Mouse (Mus musculus) skeletal muscle tissue, adult 2 months (tissue): ENCODE data around the gene Clcn1.

ENCODE experiments used
- DNase-seq: peaks from one replicate; pipeline ENCODE4 v3.0.0-alpha.2; 2012; ENCODE audit warnings: low read depth, low spot score

Clcn1 gene

DNA sequence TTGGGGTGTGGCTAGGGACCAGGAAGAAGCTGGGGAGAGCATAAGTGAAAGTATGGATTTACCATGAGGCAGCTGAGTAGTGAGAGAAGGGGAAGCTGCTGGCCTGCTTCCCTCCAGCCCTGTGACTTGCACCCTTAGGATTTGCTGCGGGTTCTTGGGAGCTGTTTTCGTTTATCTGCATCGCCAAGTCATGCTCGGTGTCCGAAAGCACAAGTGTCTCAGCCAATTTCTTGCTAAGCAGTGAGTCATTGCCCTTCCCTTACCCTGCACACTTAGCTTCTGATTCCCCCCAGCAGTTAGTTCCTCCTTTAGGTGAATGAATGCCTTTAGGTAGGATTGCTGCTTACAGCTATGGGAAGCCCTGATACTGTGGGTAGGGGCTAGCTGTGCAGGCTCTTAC, 12.9 kb downstream of the Clcn1 start:
- DNase-seq = no peak

DNA sequence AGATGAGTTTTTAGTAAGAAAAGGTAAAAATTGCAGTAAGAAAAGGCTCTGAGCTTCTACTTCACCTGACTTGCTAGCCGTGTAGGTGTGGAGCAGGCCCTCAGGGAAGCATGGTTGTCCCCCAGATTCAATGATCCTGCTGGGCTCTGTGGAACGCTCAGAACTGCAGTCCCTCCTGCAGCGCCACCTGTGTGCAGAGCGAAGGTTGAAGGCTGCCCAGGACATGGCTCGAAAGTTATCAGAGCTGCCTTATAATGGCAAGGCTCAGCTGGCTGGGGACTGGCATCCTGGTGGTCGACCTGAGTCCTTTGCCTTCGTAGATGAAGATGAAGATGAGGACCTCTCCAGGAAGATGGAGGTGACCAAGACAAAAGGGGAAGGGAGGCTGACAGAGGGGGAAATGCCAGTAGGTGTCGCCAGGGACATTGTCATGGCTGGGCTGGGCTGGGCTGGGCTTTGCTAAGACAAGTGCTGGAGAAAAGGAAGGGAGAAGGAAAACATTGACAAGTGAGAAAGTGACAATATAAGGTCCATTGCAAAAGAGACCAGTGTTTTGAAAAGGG, 23.4 kb downstream of the Clcn1 start:
- DNase-seq = no peak

DNA sequence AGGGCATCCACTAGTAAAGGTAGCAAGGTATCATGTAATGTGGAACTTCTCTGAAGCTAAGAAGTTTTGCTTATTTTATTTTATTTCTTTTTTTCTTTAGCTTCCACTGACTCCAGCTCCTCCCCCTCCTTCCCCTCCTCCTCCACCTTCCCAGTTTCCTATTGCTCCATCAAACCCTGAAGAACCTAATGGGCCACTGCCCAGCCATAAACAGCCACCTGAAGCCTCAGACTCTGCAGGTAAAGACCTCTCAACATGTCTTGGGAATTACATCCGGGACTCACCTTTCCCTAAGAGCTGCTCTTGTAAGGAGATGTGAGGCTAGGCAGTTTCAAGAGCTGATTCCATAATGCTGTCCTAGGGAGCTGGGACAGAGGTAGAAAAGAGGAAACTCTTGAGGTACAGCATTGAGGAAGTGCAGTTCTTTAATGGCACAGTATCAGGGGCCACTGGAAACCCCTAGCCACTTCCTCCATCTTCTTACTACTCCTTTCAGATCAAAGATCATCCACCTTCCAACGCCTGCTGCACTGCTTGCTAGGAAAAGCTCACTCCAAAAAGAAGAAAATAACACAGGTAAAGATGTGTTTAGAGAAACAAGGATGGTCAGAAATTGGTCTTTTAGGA, 24.1 kb downstream of the Clcn1 start:
- DNase-seq = no peak

DNA sequence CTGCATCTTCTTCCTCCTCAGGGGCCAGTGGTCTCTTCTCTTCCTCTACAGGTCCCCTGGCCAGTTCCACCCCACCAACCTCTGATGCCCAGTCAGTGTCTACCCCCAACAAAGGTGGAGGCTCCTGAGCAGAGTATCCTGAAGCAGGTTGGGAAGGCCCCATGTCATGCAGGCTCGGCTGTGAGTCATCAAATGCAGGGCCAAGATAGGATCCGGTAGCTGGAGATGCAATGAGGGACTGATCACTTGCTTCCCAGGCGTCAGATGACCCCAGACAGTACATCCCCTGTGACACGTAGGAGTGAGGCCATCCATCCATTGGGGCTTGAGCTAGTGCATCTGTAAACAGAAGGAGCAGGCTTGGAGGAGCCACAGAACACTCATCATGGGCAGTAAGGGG, 31.8 kb downstream of the Clcn1 start:
- no peak for DNase-seq

DNA sequence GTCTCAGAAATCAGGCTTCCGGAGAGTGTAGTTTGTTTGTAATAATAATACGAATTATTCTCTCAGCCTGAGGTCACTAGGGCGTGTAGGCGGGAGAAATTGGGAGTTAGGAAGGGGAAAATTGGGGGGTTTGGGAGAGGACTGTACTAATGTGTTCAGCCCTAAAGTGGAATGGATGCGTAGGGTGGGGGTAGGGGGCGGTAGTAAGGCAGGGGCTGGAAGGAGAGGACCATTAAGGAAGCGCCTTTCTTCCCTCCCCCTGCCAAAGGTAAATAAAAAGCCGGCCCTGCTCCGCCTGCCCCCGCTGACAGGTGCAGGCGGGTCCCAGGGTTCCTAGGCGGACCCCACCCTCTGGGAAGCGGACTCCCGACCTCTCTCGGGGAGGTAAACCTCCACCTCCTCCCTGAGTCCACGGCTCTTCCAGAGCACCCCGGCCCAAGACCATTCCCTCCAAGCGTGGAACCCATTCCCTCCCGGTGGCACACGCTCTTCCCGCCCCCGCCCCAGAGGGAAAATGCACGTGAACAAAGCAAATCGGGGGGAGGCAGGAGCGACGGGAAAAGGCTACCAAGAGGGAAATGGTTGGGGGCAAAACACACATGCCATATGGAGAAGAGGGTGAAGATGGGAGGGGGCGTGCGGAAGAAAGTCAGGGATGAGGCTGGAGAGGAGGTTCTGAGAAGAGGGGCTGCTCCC, 37.0 kb downstream of the Clcn1 start:
- no peak for DNase-seq

DNA sequence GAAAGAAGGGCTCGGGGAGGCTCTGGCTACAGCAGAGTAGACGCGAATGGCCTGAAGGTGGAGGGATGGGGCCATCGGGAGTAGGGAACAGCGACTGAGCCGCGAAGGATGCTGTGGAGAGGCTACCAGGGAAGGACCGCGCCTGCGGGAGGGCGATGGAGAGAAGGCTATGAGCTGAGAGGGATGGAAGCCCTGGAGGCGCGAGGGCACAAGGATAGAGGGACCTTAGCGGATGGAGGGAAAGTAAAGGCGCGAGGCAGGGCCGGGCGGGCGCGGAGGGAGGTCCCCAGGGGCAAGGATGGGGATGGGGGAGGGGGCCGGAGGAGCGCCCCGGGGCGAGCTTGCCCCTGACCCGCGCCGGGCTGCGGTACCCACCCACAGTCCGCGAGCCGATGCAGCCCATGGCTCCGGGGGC, 37.6 kb downstream of the Clcn1 start:
- DNase-seq = no peak

DNA sequence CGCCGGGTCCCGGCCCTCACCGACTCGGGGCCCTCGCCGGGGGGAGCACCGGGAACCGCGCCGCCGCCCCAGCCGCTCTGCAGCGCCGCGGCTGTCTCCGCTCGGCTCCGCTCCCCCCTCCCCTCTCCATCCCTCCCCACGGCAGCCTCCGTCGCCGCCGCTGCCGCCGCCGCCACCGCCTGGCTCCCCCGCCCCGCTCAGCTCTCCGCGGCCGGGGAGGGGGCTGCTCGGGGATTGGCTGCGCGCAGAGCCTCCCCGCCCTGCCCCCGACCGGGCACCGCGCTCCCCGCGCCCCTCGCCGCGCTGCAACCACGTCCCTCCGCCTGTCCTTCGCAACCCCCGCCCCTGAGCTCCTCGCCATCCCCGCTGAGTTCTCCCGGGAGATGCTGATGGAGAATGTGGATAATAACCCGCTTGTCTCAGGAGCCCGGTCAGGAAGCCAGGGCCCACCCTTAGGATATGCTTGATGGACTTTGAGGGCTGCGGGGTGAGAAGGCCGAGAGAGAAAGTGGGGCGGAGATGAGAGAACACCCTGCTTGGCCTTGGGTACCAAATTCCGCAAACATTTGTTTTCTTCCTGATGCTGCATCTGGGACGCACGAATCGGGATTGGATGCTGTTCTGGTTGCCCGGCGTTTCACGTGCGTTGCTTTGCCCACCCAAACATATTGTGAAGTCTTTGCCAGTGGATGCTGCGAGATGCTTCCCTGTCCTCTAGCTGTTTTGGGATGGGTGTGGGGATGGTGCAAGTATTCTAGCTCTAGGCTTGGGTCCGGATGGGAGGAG, 38.2 kb downstream of the Clcn1 start, which contains the start of gene Fam131b:
TSS of gene Fam131b (minus strand) at position 162 of the 786 bp plus-strand sequence.
- DNase-seq = no peak

DNA sequence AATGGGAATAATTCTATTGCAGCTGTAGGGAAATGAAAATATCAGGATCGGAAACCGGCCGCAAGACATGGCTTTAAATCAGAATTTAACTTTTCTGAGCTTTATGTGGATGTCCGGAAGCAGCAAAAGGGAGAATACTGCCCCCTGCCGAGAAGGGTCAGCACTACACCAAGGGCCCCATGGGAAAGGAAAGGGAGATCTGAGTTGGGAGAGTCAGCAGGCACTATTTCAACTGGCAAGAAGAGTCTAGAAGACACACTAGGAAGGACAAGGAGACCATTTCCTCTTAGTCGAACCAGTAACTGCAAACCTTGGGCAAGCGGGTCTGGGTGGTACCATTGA, 38.8 kb downstream of the Clcn1 start:
- peak; percentile 60 for DNase-seq

DNA sequence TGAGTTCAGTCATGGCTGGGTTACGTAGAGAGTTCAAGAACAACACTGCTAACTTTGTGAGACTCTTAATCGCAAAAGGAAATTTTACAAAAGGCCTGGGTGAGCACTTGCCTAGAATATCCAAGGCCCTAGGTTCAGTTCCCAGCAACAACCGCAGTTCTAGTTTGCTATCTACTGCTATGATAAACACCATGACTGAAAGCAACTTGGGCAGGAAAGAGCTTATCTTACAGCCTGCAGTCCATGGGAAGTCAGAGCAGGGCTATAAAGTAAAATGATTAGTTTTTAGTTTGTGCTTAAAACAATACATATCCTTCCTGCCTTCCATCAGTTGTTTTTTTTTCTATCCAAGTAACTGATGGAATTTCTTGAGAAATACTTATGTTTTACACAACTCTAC, 40.0 kb downstream of the Clcn1 start:
- DNase-seq = no peak

DNA sequence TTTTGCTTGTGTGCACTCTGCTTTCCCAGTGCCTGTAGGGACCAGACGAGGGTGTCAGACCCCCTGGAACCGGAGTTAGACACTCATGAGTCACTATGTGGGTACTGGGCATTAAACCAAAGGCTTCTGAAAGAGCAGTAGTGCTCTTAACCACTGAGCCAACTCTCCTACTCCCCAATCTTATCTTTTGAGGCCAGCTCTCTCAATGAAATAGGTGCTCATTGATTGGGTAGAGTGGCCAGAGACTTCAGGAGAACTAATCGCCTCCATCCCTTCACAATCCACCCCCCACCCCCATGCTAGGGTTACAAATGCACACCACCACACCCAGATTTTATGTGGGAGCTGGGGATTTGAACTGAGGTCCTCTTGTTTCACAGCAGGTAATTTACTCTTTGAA, 42.3 kb downstream of the Clcn1 start:
- no peak for DNase-seq

DNA sequence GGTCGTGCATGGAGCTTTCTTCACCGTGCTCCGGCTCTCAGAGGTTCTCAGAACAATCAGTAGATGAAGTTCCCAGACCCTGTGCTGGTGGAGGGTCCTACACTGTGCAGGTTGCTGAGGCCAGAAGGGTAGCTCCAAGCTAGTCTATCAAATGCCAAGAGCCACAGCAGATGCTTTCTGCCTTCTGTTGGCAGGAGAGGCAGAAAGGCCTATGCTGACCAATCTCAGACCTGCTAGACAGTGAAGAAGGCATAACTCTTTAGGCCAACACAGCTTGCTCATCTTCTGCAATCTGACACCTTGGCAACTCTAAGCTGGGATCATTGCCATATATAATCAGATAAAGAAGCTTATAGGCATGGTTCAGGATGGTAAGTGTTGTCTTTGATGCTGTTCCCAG, 43.7 kb downstream of the Clcn1 start:
- DNase-seq = no peak

DNA sequence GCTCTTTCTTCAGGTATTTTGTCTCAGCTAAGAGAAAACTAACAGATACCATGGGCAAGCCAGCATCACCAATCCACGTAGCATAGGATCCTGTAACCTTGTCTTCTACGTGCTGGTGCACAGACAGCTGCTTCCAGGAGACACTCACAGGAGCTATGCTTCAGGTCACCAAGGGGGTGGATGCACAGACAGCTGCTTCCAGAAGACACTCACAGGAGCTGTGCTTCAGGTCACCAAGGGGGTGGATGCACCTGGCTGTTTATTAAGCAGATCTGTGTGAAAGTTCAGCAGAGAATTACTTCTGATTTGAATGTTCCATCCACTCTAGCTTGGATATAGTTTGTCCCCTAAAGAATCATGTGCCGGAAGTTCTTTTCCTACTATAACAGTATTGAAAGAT, 44.5 kb downstream of the Clcn1 start:
- DNase-seq = no peak

DNA sequence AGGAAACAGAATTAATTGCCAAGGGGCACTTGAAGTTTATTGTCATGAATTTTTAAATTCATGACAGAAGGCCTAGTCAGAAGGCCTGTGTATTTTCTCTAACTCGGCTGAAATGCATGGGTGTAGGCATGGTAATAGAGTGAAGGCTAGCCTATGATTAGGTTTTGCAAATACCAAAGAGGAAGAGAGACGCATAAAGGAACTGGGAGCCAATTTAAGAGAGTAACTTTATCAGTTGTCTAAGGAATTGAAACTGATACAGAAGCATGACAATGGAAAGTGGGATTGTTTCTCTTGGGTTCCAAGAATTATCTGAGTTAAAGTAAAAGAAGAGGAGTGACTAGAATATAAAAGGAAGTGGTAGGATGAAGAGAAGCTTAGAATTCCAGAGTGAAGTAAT, 52.7 kb downstream of the Clcn1 start:
- no peak for DNase-seq

DNA sequence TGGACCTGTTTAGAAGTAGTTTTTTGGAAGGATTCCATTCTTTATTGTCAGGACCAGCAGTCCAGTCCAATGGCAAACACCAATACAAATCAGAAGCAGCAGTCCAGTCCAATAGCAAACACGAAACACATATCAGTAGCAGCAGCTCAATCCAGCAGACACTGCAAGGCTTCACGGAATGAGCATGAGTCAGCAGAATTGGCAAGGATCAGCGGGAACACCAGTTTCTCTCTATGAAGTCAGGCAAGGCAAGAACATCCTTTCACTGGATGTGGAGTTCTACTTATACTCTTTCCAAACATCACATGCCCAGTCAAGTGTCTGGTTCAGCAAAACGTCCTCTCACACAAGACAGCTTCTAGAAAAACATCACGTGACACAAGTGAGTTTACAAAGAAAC, 53.5 kb downstream of the Clcn1 start:
- no peak for DNase-seq

DNA sequence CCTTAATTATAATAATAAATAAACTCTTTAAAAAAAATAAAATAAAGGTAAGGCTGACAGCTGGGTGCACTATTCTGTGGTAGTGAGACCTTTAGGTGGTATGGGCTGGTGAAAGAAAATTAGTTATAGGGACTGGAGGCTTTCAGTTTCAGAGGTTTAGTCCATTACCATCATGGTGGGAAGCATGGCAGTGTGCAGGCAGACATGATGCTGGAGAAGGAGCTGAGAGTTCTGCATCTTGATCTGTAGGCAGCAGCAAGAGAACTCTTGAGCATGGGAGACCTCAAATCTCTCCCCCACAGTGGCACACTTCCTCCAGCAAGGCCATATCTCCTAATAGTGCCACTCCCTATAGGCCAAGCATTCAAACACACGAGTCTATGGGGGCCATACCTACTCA, 55.7 kb downstream of the Clcn1 start:
- DNase-seq = no peak

DNA sequence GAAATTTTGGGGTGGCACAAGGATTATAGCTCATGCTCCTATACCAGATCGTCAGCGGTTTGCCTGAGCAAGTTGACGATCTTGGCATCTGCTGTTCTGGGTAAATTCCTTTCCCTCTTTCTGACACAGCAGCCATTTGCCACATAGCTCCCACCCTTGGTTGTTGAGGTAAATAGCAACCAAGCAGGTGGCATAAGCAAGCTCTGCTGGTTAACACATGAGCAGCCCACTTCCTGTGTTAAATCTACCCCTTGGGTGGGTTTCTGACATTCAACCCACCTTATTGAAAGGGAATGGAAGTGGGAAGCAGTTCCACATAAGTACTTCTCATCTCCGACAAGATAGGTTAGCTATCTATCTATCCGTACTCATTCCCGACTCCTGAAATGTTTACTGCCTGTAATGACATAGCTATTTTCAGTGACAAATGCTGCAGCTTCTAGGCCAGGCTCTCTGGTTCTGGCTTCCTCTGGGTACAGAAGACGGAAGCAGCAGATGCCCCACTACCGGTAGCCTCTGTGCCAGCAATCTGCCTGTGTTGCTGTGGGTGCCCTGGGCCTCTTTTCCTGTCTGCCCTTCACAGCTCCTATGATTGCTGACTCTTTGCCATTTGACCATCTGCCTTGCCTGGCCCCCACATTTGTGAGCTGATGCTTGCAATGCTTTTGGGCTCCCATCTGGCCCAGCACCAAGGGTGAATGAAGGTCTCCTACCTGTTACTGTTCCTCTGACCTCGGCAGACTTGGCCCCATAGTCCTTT, 57.1 kb downstream of the Clcn1 start:
- DNase-seq = no peak

DNA sequence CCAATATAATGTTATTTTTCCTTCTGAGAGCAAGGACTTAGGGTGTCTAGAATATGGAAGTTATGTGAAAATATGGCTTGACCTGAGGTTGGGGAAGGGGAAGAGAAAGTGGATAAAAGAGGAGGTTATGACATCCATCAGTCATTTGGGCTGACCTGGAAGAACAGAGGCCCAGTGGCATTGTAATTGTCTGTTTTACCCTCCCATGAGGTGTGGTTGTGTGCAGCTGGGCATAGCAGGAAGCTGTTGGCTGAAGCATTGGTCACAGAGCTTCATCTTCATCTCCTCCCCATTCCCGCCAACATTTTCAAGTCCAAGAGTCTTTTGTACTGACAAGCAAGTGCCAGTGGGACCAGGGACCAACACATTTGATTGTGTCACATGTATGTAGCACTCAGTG, 57.8 kb downstream of the Clcn1 start:
- DNase-seq = no peak

DNA sequence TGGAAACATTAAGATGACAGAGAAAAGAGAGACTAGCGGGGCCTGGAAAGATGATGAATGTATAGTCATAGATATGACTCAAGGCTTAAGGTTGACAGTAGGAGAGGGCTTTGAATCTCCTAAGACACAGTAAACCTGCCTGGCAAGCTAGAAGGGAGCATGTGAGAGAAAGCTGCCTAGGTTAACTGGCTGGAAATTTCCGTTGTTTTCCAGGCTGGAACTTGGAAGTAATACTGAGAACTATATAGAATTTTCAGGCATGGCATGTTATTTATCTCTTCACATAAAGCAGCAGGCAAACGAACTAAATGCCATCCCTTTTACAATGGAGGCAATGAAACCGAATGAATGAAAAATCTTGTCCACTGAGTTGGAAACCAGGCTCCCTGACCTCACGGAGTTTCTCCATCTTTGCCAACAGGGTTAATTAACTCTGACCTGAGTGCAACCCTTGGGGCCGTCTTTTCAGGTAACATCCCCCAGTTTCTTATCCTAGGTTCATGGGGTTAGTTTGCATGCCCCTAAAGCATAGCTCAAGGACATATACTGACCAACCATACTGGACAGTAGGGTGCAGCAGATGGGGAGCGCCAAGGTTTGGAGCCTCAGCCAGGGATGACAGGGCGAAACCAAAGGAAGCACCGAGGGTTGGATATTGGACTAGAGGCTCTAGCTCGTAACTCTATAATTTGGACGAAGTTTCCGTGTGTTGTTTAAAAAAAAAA, 62.0 kb downstream of the Clcn1 start:
- DNase-seq = no peak

DNA sequence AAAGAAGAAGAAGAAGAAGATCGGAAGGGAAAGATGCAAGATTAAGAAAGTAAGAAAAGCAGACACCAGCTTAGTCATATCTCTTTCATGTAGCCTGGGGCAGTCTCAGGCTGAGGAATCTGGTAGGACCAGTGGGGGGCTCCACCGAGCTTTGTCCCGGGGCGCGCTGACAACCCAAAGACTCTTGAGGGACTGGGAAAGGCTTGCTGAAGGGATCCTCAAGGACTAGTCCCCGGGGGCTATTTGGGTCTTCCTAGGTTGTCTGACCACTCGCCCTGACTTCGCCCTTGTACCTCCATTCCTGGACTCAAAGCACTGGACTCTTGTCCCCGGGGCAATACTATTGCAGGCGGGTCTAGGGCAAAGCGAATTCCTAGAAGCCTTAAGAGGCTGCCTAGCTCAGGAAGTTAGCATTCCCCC, 62.5 kb downstream of the Clcn1 start:
- DNase-seq = peak; percentile 67

DNA sequence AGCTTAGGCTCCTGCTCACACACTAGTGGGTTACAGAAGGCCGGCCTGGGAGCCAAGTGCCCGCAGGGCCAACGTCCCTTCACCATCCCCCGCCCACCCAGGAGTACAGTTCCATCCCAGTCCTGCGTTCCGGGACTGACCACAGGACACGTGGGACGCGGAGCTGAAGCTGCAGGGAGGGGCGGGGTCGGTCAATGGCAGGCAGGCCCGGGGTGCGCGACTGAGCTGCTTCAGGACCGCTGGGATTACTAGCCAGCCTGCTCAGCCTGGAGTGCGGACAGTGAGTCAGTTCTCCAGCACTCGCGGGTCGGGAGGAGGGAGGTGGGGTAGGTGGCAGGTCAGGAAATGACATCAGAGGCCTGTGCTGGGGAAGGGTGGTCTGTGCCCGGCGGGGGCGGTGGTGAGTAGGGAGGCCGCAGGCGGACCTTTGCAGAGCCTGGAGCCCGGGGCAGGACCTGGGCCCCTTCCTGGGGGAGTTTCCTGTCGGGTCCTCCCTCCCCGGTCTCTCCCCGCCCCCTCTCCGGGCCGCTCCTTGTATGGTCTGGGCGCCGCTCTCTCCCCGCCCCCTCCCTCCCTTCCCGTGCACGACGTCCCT, 63.0 kb downstream of the Clcn1 start, which contains the start of gene Zyx:
TSS of gene Zyx (plus strand) at position 205 of the 595 bp plus-strand sequence.
- peak; percentile 95 for DNase-seq
